Mouse (Mus musculus) frontal cortex, postnatal 10 days (tissue): Measurements from ENCODE around the gene Dnttip1.
"Not testable (repeated sequence)": the region's sequence is repeated elsewhere in the genome, so short reads cannot be mapped to it uniquely, and the experiment has no call there.

Source experiments
- DNase-seq, 2 experiments: peaks; one replicate each; pipeline ENCODE4 v3.0.0; 2022; ENCODE audit warnings: low spot score in 2 of 2, mixed read lengths in 1 of 2

Dnttip1 gene

DNA sequence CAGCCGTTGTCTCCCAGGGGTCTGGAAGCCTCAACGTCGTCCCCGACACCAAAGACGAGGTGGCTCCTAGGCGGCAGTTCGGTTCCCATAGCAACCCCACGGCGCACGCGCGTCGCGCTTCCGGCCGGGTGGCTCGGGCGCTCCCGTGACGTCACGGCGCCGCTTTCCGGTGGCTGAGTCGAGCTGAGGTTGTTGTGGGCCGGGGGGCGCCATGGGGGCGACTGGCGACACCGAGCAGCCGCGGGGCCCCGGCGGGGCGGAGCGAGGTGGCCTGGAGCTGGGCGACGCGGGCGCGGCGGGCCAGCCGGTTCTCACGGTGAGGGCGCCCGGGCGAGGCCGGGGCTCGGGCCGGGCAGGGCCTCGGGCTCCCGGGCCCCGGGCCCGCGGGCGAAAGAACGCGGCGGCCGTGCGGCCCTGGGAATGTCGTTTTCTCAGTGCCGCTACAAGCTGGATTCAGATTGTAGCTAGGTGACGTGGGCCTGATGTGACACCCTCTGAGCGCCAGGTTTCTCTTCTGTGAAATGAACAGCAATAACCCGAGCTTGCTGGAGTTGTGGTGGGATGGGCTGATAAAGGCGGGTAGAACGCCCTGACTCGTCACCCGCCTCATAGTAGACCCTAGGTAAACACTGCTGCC lies at the start of gene Dnttip1, which contains the start of gene Wfdc3:
TSS of gene Dnttip1 (plus strand) at position 141 of the 637 bp plus-strand sequence.
TSS of gene Wfdc3 (minus strand) at position 89 of the 637 bp plus-strand sequence.
- peak; percentile 88 to 95 for DNase-seq

DNA sequence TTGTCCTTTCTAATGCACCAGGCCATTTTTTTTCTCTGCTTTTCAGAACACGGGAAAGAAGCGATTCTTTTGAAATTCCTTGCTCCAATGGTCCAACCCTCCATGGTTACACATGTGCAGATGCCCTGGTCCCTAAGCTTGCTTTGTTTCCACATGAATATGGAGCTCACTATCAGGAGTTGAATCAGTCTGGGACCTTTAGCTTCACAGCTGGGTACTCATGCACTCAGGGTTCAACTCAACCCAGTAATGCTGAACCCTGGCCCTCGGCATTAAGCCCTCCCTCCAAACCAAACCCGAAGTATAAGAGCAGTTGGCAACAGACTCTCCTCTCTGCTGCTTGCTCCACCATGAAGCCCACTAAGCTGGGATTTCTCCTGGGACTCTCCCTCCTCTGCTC lies 47.6 kb upstream of the Dnttip1 start, which contains the start of gene Spint4:
TSS of gene Spint4 (plus strand) at position 301 of the 400 bp plus-strand sequence.
- no peak for DNase-seq

DNA sequence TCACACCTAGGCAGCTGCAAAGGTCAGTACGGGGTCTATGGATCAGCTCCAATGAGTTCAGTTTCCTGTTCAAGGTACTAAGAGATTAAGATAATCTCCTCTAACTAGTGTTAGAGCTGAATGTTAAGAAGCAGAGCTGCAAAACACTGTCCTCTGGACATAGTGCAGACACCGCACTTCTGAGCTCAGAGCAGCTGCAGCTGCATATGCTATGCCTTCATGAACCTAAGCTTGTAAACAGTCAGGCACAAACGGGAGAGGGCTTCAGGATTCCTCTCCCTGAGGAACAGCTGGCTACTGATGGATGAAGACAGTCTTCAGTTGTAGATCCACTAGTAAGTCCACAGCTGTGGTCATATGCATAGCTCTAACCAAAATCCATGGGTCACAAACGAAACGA lies 44.8 kb upstream of the Dnttip1 start:
- DNase-seq = no peak

DNA sequence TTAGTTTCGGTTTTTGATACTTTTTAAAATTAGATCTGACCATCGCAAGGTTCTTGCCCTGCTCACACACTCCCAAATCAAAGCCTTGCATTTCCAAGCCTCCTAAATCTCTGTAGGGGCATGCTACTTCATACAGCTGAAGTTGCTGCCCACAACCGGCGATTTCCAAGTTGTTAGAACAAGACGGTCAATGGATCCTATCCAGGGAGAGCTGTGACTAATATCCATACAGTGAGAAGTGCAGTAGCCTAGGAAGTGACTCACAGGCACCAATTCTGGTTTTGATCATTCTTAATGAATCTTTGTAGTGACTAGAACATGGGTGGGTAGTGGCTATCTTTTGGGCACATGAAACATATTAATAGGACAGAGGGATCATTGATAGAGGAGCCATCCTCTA lies 44.0 kb upstream of the Dnttip1 start:
- DNase-seq = no peak

DNA sequence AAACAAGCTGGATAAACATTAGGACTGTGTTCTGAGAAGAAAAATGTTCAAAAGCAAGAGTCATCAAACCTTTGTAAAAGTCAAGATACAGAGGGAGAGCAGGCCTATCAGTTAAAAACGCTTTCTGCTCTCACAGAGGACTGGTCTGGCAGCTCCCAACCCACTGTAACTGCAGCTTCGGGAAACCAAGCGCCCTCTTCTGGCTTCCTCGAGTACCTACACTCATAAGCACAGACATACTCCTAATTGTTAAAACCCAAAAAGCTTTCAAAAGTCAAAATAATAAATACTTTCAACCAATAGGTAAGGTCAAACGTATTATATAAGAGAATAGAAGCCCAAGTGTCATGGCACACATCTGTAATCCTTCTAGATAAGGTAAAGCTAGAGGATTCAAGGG lies 41.5 kb upstream of the Dnttip1 start:
- no peak for DNase-seq

DNA sequence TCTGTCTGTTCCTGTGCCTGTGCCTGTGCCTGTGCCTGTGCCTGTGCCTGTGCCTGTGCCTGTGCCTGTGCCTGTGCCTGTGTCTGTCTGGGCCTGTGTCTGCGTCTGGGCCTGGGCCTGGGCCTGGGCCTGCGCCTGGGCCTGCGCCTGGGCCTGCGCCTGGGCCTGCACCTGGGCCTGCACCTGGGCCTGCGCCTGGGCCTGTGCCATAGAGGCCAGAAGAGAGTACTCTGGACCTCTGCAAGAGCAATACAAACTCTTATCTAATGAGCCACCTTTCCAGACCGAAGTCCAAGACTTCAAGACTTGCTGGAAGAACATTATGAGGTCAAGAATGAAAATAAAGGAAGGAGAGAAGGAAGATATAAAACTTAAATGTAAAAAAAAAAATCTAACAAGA lies 40.5 kb upstream of the Dnttip1 start:
- DNase-seq = no peak

DNA sequence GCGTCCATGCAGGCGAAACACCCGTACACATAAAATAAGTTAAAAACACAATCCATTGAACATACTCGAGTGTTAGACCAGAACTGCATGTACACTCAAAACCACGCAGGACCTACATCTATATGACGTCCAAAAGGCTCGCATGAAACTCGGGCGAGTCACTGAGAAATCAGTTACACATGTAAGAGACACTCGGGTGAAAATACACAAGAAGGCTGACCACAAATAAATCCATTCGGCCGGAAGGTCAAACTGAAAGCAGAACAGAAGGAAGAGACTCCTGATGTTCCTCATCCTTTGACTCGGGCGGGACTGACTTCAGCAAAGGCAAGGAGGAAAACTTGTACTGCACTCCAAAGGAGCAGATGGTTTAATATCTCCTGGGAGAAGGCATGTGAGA lies 39.8 kb upstream of the Dnttip1 start:
- no peak for DNase-seq

DNA sequence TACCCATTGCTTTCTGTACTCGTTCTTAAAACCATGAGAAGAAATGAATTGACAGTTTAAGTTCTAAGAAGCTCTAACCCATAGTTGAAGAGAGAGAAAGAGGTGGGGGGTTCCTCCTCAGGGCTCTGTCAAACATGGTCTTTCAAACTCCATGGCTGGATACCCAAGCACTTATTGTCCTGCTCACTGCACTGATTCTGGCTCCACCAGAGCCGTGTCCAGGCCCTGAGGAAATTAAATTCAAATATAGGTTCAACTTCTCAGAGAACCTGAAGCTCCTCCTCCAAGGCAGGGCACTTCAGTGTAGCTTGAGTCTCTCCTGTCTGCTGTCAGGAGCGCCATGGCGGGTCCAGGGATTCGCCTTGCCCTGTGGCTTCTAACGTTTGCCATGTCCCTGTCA lies 30.8 kb upstream of the Dnttip1 start, which contains the start of gene Spint5:
TSS of gene Spint5 (plus strand) at position 301 of the 400 bp plus-strand sequence.
- DNase-seq = no peak

DNA sequence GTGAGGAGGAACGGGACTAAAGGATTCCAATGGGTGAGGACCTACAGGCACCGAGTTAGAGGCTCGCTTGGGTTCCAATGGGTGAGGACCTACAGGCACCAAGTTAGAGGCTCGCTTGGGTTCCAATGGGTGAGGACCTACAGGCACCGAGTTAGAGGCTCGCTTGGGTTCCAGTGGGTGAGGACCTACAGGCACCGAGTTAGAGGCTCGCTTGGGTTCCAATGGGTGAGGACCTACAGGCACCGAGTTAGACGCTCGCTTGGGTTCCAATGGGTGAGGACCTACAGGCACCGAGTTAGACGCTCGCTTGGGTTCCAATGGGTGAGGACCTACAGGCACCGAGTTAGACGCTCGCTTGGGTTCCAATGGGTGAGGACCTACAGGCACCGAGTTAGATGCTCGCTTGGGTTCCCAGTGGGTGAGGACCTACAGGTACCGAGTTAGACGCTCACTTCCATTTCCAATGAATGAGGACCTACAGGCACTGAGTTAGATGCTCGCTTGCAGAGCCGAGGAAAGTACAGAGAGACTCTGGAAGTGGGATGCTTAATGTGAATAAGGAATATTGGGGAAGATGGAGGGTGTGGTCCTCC lies 29.5 kb upstream of the Dnttip1 start:
- DNase-seq = not testable (repeated sequence)

DNA sequence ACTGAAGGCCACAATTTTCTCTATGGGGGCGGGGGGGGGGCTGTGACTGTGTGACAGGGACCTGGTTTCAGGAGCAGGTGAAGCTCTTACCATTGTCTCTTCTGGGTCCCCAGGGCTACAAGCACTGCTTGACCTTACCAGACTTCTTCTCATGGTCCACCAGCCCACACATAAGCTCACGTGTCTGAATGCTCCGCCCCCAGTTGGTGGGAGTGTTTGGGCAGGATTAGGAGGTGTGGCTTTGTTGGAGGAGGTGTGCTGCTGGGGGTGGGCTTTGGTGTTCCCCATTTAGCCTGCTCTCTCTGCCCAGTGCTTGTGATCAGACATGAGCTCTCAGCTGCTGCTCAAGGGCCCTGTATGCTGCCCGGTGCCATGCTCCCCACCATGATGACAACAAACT lies 22.5 kb upstream of the Dnttip1 start:
- DNase-seq = no peak

DNA sequence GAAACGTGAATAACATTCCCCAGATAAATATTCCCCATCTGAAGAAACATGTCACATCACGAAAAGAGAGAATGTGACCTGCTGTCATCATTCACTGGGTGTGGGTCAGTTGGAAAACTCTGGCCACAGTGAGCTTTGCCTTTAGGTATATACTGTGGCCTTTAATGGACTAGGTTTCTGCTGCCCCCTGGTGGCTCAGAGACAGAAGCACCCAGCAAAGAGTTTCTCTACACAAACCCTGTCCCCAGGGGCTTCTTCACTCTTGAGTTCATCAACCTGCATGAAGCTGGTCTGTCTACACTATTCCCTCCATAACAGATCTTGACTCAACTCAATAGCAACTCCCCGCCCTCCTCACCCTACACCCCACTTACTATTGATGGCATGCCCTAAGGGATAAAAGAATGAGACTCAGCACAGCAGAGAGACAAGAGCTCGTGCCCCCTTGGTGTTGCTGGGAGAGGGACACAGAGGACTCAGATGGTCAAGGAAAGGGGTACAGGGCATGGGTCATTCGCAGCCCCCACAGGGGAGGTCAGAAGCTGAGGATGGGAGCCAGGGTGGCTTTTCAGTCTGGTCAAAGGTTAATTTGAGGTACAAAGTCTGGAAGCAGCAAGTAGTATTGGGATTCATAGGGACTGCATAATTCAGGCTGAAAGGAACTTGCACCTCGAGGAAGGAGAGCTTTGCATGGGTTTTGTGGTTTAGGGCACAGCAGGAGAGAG lies 19.7 kb upstream of the Dnttip1 start:
- DNase-seq = peak in 1 of 2 experiments; percentile 49

DNA sequence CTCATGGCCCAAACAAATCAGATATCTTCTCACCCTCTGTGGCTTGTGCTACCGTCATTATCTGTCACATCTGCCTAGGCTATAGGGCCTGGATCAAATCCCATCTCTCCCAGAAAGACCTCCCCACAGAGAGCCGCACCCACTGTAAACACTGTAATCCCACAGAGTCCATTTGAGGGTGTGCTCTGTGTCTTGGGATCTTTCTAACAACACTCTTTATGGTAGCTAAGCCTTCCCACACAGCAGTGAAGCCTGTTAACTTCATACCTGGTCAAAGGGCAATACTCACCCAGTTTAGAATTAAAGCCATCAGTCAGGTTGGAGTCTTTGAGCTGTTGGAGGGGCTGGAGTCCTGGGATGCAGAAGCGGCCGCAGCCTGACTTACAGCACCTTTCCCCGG lies 14.1 kb upstream of the Dnttip1 start:
- no peak for DNase-seq

DNA sequence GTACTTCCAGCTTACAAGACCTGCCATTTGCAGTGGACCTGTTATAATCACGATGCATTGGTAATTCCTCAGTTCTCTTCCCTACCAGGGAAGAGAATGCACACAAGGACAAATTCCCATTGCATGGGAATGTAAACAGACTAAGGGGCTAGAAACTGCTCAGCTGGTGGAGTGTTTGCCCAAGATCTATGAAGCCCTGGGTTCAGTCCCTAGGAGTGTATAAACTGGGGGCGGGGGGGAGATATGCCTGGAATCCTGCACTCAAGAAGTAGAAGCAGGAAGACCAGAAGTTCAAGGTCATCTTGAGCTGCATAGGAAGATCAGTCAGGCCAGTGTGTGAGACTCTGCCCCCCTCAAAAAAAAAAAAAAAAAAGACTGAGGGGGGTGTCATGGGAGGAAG lies 12.5 kb upstream of the Dnttip1 start:
- no peak for DNase-seq

DNA sequence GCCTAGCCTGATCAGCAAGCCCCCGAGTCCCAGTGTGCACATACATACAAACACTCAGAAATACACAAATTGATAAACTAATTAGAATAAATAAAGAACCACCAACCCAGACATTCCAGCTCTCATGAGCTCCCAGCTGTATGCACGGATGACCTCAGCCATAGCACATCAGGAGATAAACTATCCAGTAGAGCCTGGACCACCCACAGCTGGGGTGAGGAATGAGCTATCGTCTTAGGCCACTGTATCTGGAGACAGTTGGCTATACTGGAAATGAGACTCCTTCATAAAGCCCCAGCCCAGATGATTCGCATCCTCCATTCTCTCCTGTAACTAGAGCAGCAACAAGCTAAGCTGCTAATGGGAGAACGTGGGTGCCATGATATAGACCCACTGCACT lies 10.9 kb upstream of the Dnttip1 start:
- DNase-seq = no peak

DNA sequence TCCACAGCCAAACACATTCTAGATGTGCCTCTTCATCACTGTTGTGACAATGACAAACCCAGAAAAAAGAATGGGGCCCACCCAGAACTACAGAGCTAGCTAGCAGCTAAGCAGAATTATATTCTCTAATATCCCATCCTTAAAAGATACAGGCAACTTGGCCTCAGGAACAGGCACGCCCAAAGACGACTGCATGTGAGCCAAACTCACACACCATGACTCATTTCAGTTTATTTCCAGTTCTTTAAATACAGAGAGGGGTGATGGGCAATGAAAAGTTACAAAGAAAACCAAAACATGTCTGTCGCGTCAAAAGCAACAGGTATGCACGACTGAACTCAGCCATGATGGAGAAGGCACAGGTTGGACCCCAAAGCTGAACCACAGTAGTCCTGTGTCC lies 10.3 kb upstream of the Dnttip1 start:
- DNase-seq = no peak

DNA sequence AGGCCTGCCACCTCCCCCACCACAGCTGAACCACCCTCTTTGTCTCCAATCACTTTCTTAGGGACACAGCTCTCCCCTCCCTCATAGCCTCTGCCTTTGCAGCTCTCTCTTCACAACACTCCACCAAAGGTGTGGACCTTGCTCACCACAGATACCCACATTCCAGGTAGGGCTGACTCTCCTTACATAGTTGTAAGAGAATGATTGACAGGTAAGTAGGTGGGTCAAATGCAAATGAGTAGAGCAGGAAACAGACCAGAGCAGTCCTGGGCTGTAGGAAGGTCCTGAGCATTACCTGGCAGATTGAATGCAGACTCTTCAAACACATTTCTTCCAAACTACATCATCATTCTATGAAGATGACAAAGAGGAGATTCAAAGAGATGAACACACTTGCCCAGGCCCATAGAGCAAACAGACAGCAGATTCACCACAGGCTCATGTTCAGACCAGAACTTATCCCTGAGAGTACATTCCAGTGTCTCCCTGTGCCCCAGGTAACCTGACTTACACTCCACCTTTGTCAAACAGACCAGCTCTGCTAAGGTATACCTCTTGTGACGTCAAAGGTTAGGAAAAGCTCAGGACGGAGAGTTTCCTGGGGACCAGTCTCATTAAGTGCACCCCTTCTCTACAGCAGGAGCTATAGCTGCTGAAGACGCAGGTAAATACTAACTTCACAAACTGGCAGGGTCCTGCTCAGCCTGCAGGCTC lies 8.2 kb upstream of the Dnttip1 start:
- no peak for DNase-seq

DNA sequence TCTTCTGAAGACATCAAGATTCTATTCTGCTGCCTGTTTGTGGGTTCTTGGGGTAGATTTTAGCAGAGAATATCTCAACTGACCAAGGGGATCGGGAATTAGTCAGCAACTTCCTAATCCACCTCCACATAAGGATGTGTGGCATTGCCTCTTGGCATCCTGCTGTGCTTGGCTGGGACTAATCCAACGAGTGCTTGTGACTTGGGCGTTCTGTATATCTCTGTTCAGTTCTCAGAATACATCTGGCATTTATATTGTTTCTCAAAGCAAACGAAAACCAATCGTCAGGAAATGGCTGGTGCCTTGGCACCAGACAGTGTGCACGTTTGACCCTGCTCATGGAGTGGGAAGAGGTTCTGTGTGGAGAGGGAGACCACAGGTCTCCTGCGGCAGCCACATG lies 5.9 kb upstream of the Dnttip1 start:
- no peak for DNase-seq

DNA sequence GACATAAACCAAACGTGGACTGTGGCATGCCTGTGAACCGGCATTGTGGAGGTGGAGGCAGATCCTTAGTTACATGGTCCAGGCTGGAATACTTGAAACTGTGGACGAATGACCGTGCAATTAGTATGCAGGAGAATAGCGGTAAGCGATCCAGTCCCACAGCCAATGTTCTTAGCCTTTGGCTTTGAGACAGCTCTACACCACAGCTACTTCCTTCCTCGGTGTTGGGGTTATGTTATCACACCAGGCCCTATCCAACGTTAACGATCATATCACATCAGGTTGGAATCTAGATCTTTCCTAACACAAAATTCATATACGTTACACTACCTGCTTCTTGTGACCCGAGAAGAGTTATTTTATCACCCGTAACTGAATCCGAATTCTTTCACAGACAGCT lies 796 bp upstream of the Dnttip1 start:
- DNase-seq = no peak

DNA sequence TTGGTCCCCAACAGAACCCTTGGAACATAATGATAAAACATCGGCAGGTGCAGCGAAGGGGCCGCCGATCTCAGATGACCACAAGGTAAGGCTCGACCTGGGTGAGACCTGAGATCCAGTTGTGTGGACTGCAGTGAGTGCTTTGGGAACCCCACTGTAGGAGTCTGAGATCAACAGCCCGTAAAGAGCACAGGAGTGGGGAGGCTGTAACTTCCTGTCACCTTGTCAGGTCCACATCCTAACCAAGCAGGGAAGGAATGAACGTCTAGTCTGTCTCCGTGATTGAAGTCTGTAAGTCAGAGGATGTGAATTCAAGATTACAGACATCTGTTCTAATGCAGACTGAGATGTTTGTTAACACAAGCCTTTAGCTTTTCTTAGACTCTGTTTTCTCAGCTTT lies 910 bp downstream of the Dnttip1 start:
- DNase-seq = no peak

DNA sequence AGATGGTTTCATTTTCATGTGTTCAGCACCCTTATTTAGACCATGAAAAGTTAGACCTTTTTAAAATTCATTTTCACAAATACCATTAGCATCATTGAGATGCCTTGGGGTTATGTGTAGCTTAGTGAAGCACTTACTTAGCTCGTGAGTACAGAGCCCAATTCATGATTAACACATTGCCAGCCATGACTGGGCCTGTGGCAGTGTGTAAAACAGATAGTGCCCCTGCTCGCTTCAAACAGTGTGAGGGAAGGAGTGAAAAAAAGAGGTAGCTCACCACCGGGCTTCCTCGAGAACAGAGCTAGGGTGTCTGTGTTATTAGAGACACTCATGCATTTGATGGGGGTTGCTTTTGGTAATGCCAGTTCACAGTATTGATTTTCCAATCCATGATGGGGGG lies 2.4 kb downstream of the Dnttip1 start:
- no peak for DNase-seq

DNA sequence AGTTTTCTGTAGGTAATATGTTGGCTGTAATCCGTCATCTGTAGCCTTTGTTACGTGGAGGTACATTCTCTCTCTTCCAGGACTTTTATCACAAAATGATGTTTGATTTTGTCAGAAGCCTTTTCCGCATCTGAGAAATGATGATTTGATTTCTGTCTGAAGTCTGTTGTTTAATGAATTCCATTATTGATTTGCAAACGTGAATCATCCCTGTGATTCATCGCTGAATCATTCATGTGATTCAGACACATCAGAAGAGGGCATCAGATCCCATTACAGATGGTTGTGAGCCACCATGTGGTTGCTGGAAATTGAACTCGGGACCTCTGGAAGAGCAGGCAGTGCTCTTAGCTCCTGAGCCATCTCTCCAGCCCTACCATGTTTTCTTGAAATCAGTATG lies 3.2 kb downstream of the Dnttip1 start:
- no peak for DNase-seq

DNA sequence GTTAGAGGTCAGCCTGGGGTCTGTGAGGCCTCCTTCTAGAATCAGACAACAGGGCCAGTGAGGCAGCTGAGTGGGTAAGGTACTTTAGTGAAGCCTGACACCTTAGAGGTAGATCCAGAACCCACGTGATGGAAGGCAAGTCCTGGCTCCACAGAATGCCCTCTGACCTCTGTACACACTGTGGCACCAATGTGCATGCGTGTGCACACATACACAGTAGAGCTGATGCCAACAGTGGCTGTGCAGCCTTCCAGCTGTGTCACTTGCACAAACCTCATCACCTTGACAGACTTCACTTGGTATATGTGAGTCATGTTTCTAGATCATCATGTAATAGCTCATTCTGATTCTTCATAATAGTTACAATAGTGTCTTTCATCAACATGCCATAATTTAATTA lies 6.7 kb downstream of the Dnttip1 start:
- DNase-seq = no peak
